Mouse (Mus musculus) adrenal gland, postnatal 4 days (tissue): Measurements from ENCODE around the gene Umad1. TPM values are rescaled to one million over a fixed set of nuclear protein-coding genes. Genes with fewer than 3 reads are reported as not detected.

ENCODE experiments used
- DNase-seq, 2 experiments: peaks; one replicate each; pipeline ENCODE4 v3.0.0; 2021 to 2022; ENCODE audit warnings: low spot score in 2 of 2, mixed read lengths in 2 of 2
- total RNA-seq, 2 experiments: library from RNA; stranded (reverse); gene quantifications; 2 replicates each; pipeline ENCODE4 v1.2.3; 2021

Umad1 gene
- total RNA-seq, 2 experiments from 2014 or later = 13.1 to 16.5 TPM

GRCm38 (mm10) chr6:8364033-8364756 is 105.1 kb downstream of the Umad1 start:
- DNase-seq = no peak

GRCm38 (mm10) chr6:8364757-8365150 is 105.7 kb downstream of the Umad1 start:
- no peak for DNase-seq

- no peak for DNase-seq
Measured at GRCm38 (mm10) chr6:8367675-8368074, 108.6 kb downstream of the Umad1 start.

- DNase-seq = no peak
Measured at GRCm38 (mm10) chr6:8368198-8368864, 109.2 kb downstream of the Umad1 start.

- DNase-seq = no peak
Measured at GRCm38 (mm10) chr6:8370624-8371023, 111.5 kb downstream of the Umad1 start.

- no peak for DNase-seq
Measured at GRCm38 (mm10) chr6:8373051-8373450, 114.0 kb downstream of the Umad1 start.

GRCm38 (mm10) chr6:8373851-8374250 is 114.8 kb downstream of the Umad1 start:
- no peak for DNase-seq

GRCm38 (mm10) chr6:8374290-8374689 is 115.2 kb downstream of the Umad1 start:
- DNase-seq = no peak

- no peak for DNase-seq
Measured at GRCm38 (mm10) chr6:8374712-8375111, 115.6 kb downstream of the Umad1 start.

GRCm38 (mm10) chr6:8376351-8376750 is 117.3 kb downstream of the Umad1 start:
- DNase-seq = no peak

- DNase-seq = no peak
Measured at GRCm38 (mm10) chr6:8377667-8378066, 118.6 kb downstream of the Umad1 start.

- no peak for DNase-seq
Measured at GRCm38 (mm10) chr6:8389307-8389706, 130.2 kb downstream of the Umad1 start.

- no peak for DNase-seq
Measured at GRCm38 (mm10) chr6:8390296-8390695, 131.2 kb downstream of the Umad1 start.

GRCm38 (mm10) chr6:8390935-8391334 is 131.8 kb downstream of the Umad1 start:
- DNase-seq = no peak

GRCm38 (mm10) chr6:8393029-8393428 is 133.9 kb downstream of the Umad1 start:
- DNase-seq = no peak

GRCm38 (mm10) chr6:8394044-8394443 is 135.0 kb downstream of the Umad1 start:
- DNase-seq = no peak

- DNase-seq = no peak
Measured at GRCm38 (mm10) chr6:8395061-8395460, 136.0 kb downstream of the Umad1 start.

- DNase-seq = no peak
Measured at GRCm38 (mm10) chr6:8397252-8397651, 138.2 kb downstream of the Umad1 start.

GRCm38 (mm10) chr6:8399710-8400109 is 140.6 kb downstream of the Umad1 start:
- DNase-seq = no peak

GRCm38 (mm10) chr6:8403127-8403526 is 144.0 kb downstream of the Umad1 start:
- no peak for DNase-seq

- DNase-seq = no peak
Measured at GRCm38 (mm10) chr6:8405844-8406243, 146.8 kb downstream of the Umad1 start.

GRCm38 (mm10) chr6:8408332-8408731 is 149.2 kb downstream of the Umad1 start:
- no peak for DNase-seq

- no peak for DNase-seq
Measured at GRCm38 (mm10) chr6:8409865-8410264, 150.8 kb downstream of the Umad1 start.
